Mouse (Mus musculus): ENCODE measurements around the gene Atoh8.

The Atoh8 gene

GRCm38 (mm10) chr6:72158966-72159764 is 76.2 kb downstream of the Atoh8 start:
- DNase-seq (ENCODE audit: low read depth, low spot score) = no peak
